Mouse (Mus musculus) brain, embryonic 14.5 days (tissue): ENCODE measurements at regions not wholly inside any gene's neighbourhood (a gene's known extent, or its start where the extent isn't known, plus 50 kb on each side); places are given as distances from the start of the nearest gene placed in this dataset.

Experiments used
- CTCF ChIP-seq: fragments of 200-500 bp; IDR thresholded peaks from 2 replicates; pipeline ENCODE4 v1.5.1; 2012; ENCODE audit warnings: inconsistent platforms, mild to moderate bottlenecking, moderate library complexity, borderline replicate concordance; ENCODE audit not compliant: insufficient read depth, insufficient read length; ENCODE audit errors: extremely low read depth
- POLR2A ChIP-seq: fragments of 200-500 bp; IDR thresholded peaks from 2 replicates; pipeline ENCODE4 v1.6.1; 2012; ENCODE audit warnings: mild to moderate bottlenecking, inconsistent platforms, borderline replicate concordance; ENCODE audit not compliant: poor library complexity, insufficient read depth, insufficient read length, severe bottlenecking; ENCODE audit errors: extremely low read depth

DNA sequence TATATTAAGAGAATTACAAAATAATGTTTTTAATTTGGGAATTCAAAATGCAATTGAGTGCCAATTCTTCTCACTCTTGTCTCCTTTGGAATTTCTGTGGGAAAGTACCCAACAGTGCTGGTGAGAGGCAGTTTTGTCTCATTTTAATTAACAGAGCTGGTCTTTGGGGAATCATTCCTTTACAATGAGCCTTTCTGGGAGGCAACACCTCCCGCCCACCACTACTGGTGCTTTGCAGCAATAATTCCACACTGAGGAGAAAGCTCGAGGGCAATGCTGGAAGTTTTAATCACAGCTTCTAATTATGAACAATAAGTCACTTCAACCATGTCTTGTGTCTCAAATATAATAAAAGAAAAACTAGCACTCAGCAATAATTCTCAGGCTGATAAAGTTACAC lies 109.8 kb upstream of the Adcy2 start:
- TF ChIP-seq POLR2A (no peak), CTCF (no peak)
